8 mouse cellular contexts compared by ENCODE assay signal in the genomic region with DNA sequence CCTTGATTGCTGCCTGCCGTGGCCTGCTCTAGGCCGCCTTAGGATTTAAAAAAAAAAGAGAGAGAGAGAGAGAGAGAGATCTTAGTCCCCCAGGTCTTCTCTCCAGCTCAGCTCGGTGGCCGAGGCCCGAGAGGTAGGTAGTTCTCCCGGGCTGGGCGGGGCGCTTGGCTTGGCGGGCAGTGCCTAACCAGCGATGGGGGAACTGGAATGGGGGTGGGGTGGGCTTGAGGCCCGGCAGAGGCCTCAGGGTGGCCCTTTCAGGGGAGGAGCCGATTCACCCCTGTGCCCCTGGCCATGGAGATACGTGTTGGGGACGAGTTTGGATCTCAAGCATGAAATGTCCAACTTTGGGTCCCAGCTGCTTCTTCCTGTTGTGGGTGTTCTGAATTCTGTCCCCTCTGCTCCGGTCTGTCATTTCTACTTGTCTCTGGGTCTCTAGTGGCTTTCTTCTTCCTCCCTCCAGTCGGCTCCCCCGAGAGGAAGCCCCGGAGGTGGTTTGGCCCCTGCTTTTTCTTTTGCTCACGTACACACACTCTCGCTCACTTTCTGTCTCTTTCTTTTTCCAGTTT. TPM values are rescaled to one million over a fixed set of nuclear protein-coding genes. Genes with fewer than 3 reads are reported as not detected.
A peak's percentile ranks its signal among the peaks of the same experiment; 100 is the strongest.
DNase-seq lines count a peak whose midpoint lies in the region; ATAC-seq and TF ChIP-seq lines count a peak whose summit lies in the region.

No protein-coding gene starts in this region.

- H3K4me2 ChIP-seq in kidney, embryonic 14.5 days (replicated peaks; ENCODE audit: low read depth, low read length), result peak overlapping the region; percentile 99

- H3K9ac ChIP-seq in heart, adult 2 months (ENCODE audit: low read depth, low read length), result peak overlapping the region; percentile 87
- H3K9ac ChIP-seq in kidney, embryonic 14.5 days (ENCODE audit: low read depth, low read length), result peak overlapping the region; percentile 95

- H3K27ac ChIP-seq in heart, adult 2 months, result peak overlapping the region; percentile 99
- peak overlapping the region; percentile 98 for H3K27ac ChIP-seq in kidney, embryonic 14.5 days (ENCODE audit: low read depth, low read length)

- intact Hi-C loops in left cerebral cortex, postnatal 4 days (cut with DNase I), result loop anchor here (10.0 kb wide), 1 partner anchor 392 kb away; the partner anchor contains the start of gene Ephb4
- intact Hi-C loops in heart, adult 2 months (cut with DNase I), result loop anchor here (5.0 kb wide), 2 partner anchors 214 to 234 kb away; partner anchors contain the start of genes Epo and Gnb2

- ATAC-seq in kidney, embryonic 14.5 days (ENCODE audit: low FRiP score, low TSS enrichment), result peak; percentile 17

- peak overlapping the region; percentile 59 for H3K4me3 ChIP-seq in heart, adult 2 months
- peak overlapping the region; percentile 80 for H3K4me3 ChIP-seq in kidney, embryonic 14.5 days (ENCODE audit: low read length)

- 0% methylated on average over 20 of the region's 20 CpGs for WGBS in heart, adult 2 months
- WGBS in kidney, embryonic 14.5 days, result under 1% methylated on average over 20 of the region's 20 CpGs

- peaks cover 6% of the 10 kb centered on the region for H3K4me1 ChIP-seq in heart, adult 2 months (ENCODE audit: control insufficient read depth, insufficient read depth, low read length)
- H3K4me1 ChIP-seq in kidney, embryonic 14.5 days (ENCODE audit: control insufficient read depth, insufficient read depth, low read length), result peaks cover 29% of the 10 kb centered on the region

- DNase-seq in left cerebral cortex, postnatal 4 days, result peak; percentile 70
- DNase-seq in left cerebral cortex, adult 9 months (ENCODE audit: low spot score in 2 of 2), result no peak
- DNase-seq in embryo, embryonic 10 days (ENCODE audit: low spot score), result peak; percentile 57
- peak; percentile 81 to 85 for DNase-seq in heart, adult 2 months
- DNase-seq in lung, postnatal 25 days (ENCODE audit: low spot score), result peak; percentile 70
- DNase-seq in retina, postnatal 1 day, result peak; percentile 73
- DNase-seq in layer of hippocampus, postnatal 36 days, result no peak

- no peaks in the 10 kb centered on the region for H3K27me3 ChIP-seq in heart, adult 2 months (ENCODE audit: control insufficient read depth, insufficient read depth, low read length)
- no peaks in the 10 kb centered on the region for H3K27me3 ChIP-seq in kidney, embryonic 14.5 days (ENCODE audit: control insufficient read depth, insufficient read depth, low read length)

- H3K9me3 ChIP-seq in kidney, embryonic 14.5 days (ENCODE audit: control insufficient read depth, low read length), result no peaks in the 10 kb centered on the region

- H3K79me2 ChIP-seq in heart, adult 2 months (replicated peaks; ENCODE audit: control insufficient read depth, insufficient read depth, low read length), result no peaks in the 10 kb centered on the region

- peak; percentile 32; the same call in 1 of the 2 replicates for TF ChIP-seq POLR2A in heart, adult 2 months (IDR thresholded peaks at IDR 0.05; ENCODE audit: insufficient read depth, low read depth, low read length)

- peaks cover 2% of the 10 kb centered on the region; the same call in 1 of the 2 replicates for H3K36me3 ChIP-seq in heart, adult 2 months (ENCODE audit: control insufficient read depth, insufficient read depth, low read length)
- peaks cover 9% of the 10 kb centered on the region for H3K36me3 ChIP-seq in kidney, embryonic 14.5 days (ENCODE audit: control insufficient read depth, insufficient read depth, low read length)

- no peak for TF ChIP-seq CTCF in heart, adult 2 months (IDR thresholded peaks at IDR 0.05)

- TF ChIP-seq EP300 in heart, adult 2 months (IDR thresholded peaks at IDR 0.05; ENCODE audit: insufficient read depth, low read depth, low read length), result 0 out of 2 replicates have a peak, but pooled peaks have one; percentile 6

RNA-seq across cellular contexts. Expression of gene Tsc22d4, which starts 0.8 kb away (rescaled TPM):
- 10 to 100 TPM; 61.6 to 71.9 TPM for total RNA-seq in left cerebral cortex, postnatal 4 days (2021)
- total RNA-seq in heart, adult 2 months (2021), result 100 to 1,000 TPM; 254 to 258 TPM
- polyA plus RNA-seq in heart, adult 2 months (2012; rRNA removed), result 223 and 251 TPM in 2 replicates
- 104 and 121 TPM in 2 replicates for polyA plus RNA-seq in kidney, embryonic 14.5 days (2014; fragmentation: Nextera tagmentation; extraction: Ambion mirVana)
- total RNA-seq in layer of hippocampus, postnatal 36 days (2021), result 100 to 1,000 TPM; 170 to 176 TPM

RNA-seq across cellular contexts. Expression of gene Nyap1, which starts 5.0 kb away (rescaled TPM):
- 100 to 1,000 TPM; 195 to 197 TPM for total RNA-seq in left cerebral cortex, postnatal 4 days (2021)
- 1 to 10 TPM in 1 of 2 experiments, under 1 TPM in 1; 0.94 to 1.2 TPM for total RNA-seq in heart, adult 2 months (2021)
- 1.6 and 1.7 TPM in 2 replicates for polyA plus RNA-seq in heart, adult 2 months (2012; rRNA removed)
- polyA plus RNA-seq in kidney, embryonic 14.5 days (2014; fragmentation: Nextera tagmentation; extraction: Ambion mirVana), result 0.56 and 1.1 TPM in 2 replicates
- total RNA-seq in layer of hippocampus, postnatal 36 days (2021), result 10 to 100 TPM; 65.4 to 66.3 TPM

RNA-seq across cellular contexts. Expression of gene Ppp1r35, which starts 32.3 kb away (rescaled TPM):
- total RNA-seq in left cerebral cortex, postnatal 4 days (2021), result 10 to 100 TPM; 28.4 to 38.6 TPM
- 10 to 100 TPM in 1 of 2 experiments, 1 to 10 TPM in 1; 7.4 to 10.8 TPM for total RNA-seq in heart, adult 2 months (2021)
- polyA plus RNA-seq in heart, adult 2 months (2012; rRNA removed), result 6.8 and 12.0 TPM in 2 replicates
- polyA plus RNA-seq in kidney, embryonic 14.5 days (2014; fragmentation: Nextera tagmentation; extraction: Ambion mirVana), result 41.6 and 54.8 TPM in 2 replicates
- total RNA-seq in layer of hippocampus, postnatal 36 days (2021), result 10 to 100 TPM; 24.1 to 24.6 TPM

RNA-seq across cellular contexts. Expression of gene Mepce, which starts 41.1 kb away (rescaled TPM):
- 10 to 100 TPM; 32.9 to 35.2 TPM for total RNA-seq in left cerebral cortex, postnatal 4 days (2021)
- total RNA-seq in heart, adult 2 months (2021), result 10 to 100 TPM; 21.3 to 26.0 TPM
- 24.1 and 31.5 TPM in 2 replicates for polyA plus RNA-seq in heart, adult 2 months (2012; rRNA removed)
- polyA plus RNA-seq in kidney, embryonic 14.5 days (2014; fragmentation: Nextera tagmentation; extraction: Ambion mirVana), result 11.8 and 16.4 TPM in 2 replicates
- 10 to 100 TPM; 40.8 to 44.5 TPM for total RNA-seq in layer of hippocampus, postnatal 36 days (2021)

RNA-seq across cellular contexts. Expression of gene Zcwpw1, which starts 41.2 kb away (rescaled TPM):
- 1 to 10 TPM; 5.4 to 6.1 TPM for total RNA-seq in left cerebral cortex, postnatal 4 days (2021)
- under 1 TPM; 0.44 to 0.52 TPM for total RNA-seq in heart, adult 2 months (2021)
- polyA plus RNA-seq in heart, adult 2 months (2012; rRNA removed), result 0.39 and 0.50 TPM in 2 replicates
- polyA plus RNA-seq in kidney, embryonic 14.5 days (2014; fragmentation: Nextera tagmentation; extraction: Ambion mirVana), result 21.8 and 27.4 TPM in 2 replicates
- 1 to 10 TPM; 5.2 to 7.1 TPM for total RNA-seq in layer of hippocampus, postnatal 36 days (2021)

Comparison
In these comparisons a context has a peak if more than half of its experiments do, and no peak if none do; other contexts are left out.
1. DNase-seq: peak in left cerebral cortex, postnatal 4 days (single experiment), embryo, embryonic 10 days (single experiment), heart, adult 2 months (2 of 2), lung, postnatal 25 days (single experiment) and retina, postnatal 1 day (single experiment); none in left cerebral cortex, adult 9 months (0 of 2) and layer of hippocampus, postnatal 36 days (0 of 2).
2. RNA of gene Nyap1, which starts 5.0 kb away (total RNA-seq): 195 to 197 TPM in left cerebral cortex, postnatal 4 days and 65.4 to 66.3 TPM in layer of hippocampus, postnatal 36 days; 0.94 to 1.2 TPM in heart, adult 2 months; every median in the first group is over 10 times any median in the second.